Mouse (Mus musculus): ENCODE data around the gene Hmgn3.
"Not testable (repeated sequence)": the region's sequence is repeated elsewhere in the genome, so short reads cannot be mapped to it uniquely, and the experiment has no call there.

The Hmgn3 gene

DNA sequence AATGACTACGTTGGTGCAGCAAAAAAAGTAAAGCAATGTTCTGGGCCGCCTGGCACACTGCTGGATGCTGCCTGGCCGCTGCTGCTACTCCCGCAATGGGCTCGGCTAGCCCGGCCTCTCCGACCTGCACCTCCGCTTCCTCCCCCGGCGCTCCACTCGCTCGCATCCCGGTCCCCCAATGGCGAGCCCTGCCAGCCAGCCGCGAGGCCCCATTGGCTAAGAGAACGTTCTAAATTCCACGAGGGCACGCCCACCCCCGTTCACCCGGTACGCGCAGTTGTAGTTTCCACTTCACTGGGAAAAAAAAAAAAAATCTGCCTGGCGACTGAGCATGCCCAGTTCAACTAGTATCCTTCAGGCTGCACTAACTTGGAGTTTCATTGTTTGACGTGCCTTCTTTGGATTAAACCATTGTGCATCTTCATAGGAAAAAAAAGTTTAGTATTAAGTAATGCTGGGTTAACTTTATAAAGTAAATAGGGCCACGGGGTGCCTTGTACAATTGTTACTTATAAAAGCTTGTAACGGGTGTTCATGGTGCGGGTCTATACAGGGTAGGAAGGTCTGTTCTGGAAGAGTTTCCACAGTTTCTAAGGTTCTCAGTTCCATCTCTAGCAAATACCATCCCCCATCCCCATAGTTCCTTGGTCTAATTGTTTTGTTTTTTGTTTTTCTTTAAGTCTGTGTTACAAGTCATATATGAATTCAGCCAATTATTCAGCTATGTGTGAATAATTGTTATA, at the start of gene Hmgn3:
Hmgn3 (minus strand) TSS at position 240 of the 743 bp plus-strand sequence.
- peak within 1 kb of the TSS; percentile 77 for H3K4me3 ChIP-seq (replicated peaks; ENCODE audit: low read length)
- peaks cover 33% of the 10 kb centered on the region for H3K27me3 ChIP-seq (ENCODE audit: insufficient read depth, low read length)
- peaks cover 7% of the 10 kb centered on the region; the same call in 1 of the 2 replicates for H3K9me3 ChIP-seq (ENCODE audit: low read length)
- H3K36me3 ChIP-seq (ENCODE audit: insufficient read depth, low read length), result no peaks in the 10 kb centered on the region
- H3K4me1 ChIP-seq (replicated peaks; ENCODE audit: low read depth, low read length), result peaks cover 9% of the 10 kb centered on the region
- TF ChIP-seq POU5F1 (IDR thresholded peaks at IDR 0.05; ENCODE audit: borderline replicate concordance, low read length), result no peak
- TF ChIP-seq NANOG (IDR thresholded peaks at IDR 0.05; ENCODE audit: borderline replicate concordance, low read length), result no peak
- TF ChIP-seq CTCF (conservative IDR thresholded peaks at IDR 0.05; ENCODE audit: low read length), result no peak

DNA sequence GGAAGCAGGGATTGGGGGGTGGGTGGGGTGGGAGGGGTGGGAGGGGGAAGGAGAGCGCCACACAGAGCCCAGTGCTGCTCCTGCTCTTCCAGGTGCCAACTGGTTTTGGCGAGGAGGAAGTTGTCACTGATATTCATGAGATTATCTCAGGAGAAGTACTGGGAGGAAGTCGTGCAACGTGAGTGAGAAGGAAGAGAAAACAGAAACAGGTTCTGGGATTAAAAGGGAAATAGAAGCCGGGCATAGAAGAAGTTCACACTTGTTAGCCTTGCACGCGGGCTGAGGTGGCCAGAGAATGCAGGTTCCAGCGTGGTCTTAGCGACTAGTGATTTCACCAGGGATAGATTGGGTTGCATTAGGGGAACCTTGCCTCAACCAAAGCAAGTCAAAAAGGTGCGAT, 49.3 kb upstream of the Hmgn3 start:
- H3K4me1 ChIP-seq (replicated peaks; ENCODE audit: low read depth, low read length), result peaks cover 9% of the 10 kb centered on the region; the same call in 1 of the 2 replicates
- no peaks in the 10 kb centered on the region for H3K27me3 ChIP-seq (ENCODE audit: insufficient read depth, low read length)
- no peaks in the 10 kb centered on the region for H3K36me3 ChIP-seq (ENCODE audit: insufficient read depth, low read length)
- TF ChIP-seq NANOG (IDR thresholded peaks at IDR 0.05; ENCODE audit: borderline replicate concordance, low read length) (no peak), CTCF (conservative IDR thresholded peaks at IDR 0.05; ENCODE audit: low read length) (no peak), POU5F1 (IDR thresholded peaks at IDR 0.05; ENCODE audit: borderline replicate concordance, low read length) (no peak)
- no peak overlapping the region for H3K4me3 ChIP-seq (replicated peaks; ENCODE audit: low read length)
- H3K9me3 ChIP-seq (ENCODE audit: low read length), result no peaks in the 10 kb centered on the region

GRCm38 (mm10) chr9:83195007-83195406, 48.5 kb upstream of the Hmgn3 start:
- no peak overlapping the region for H3K4me3 ChIP-seq (replicated peaks; ENCODE audit: low read length)
- no peak for TF ChIP-seq POU5F1 (IDR thresholded peaks at IDR 0.05; ENCODE audit: borderline replicate concordance, low read length)
- no peak for TF ChIP-seq NANOG (IDR thresholded peaks at IDR 0.05; ENCODE audit: borderline replicate concordance, low read length)
- TF ChIP-seq CTCF (conservative IDR thresholded peaks at IDR 0.05; ENCODE audit: low read length), result no peak
- H3K9me3 ChIP-seq (ENCODE audit: low read length), result no peaks in the 10 kb centered on the region

GRCm38 (mm10) chr9:83187752-83188151, 41.3 kb upstream of the Hmgn3 start:
- Histone ChIP-seq H3K27me3 (ENCODE audit: insufficient read depth, low read length) (no peaks in the 10 kb centered on the region), H3K9me3 (ENCODE audit: low read length) (peaks cover 15% of the 10 kb centered on the region), H3K36me3 (ENCODE audit: insufficient read depth, low read length) (no peaks in the 10 kb centered on the region), H3K4me1 (replicated peaks; ENCODE audit: low read depth, low read length) (no peaks in the 10 kb centered on the region), H3K4me3 (replicated peaks; ENCODE audit: low read length) (no peak overlapping the region)
- TF ChIP-seq NANOG (IDR thresholded peaks at IDR 0.05; ENCODE audit: borderline replicate concordance, low read length) (no peak), CTCF (conservative IDR thresholded peaks at IDR 0.05; ENCODE audit: low read length) (no peak), POU5F1 (IDR thresholded peaks at IDR 0.05; ENCODE audit: borderline replicate concordance, low read length) (no peak)

More at GRCm38 (mm10) chr9:83195007-83195406, 48.5 kb upstream of the Hmgn3 start:
- Histone ChIP-seq H3K27me3 (ENCODE audit: insufficient read depth, low read length) (no peaks in the 10 kb centered on the region), H3K36me3 (ENCODE audit: insufficient read depth, low read length) (no peaks in the 10 kb centered on the region), H3K4me1 (replicated peaks; ENCODE audit: low read depth, low read length) (peaks cover 9% of the 10 kb centered on the region; the same call in 1 of the 2 replicates)

- Histone ChIP-seq H3K4me3 (replicated peaks; ENCODE audit: low read length) (peak overlapping the region; percentile 77), H3K4me1 (replicated peaks; ENCODE audit: low read depth, low read length) (peaks cover 9% of the 10 kb centered on the region), H3K27me3 (ENCODE audit: insufficient read depth, low read length) (peaks cover 33% of the 10 kb centered on the region), H3K36me3 (ENCODE audit: insufficient read depth, low read length) (no peaks in the 10 kb centered on the region), H3K9me3 (ENCODE audit: low read length) (peaks cover 7% of the 10 kb centered on the region; the same call in 1 of the 2 replicates)
- no peak for TF ChIP-seq CTCF (conservative IDR thresholded peaks at IDR 0.05; ENCODE audit: low read length)
Observed at GRCm38 (mm10) chr9:83145591-83146445, 667 bp downstream of the Hmgn3 start.

- Histone ChIP-seq H3K4me1 (replicated peaks; ENCODE audit: low read depth, low read length) (peaks cover 3% of the 10 kb centered on the region; the same call in 1 of the 2 replicates), H3K27me3 (ENCODE audit: insufficient read depth, low read length) (no peaks in the 10 kb centered on the region), H3K36me3 (ENCODE audit: insufficient read depth, low read length) (no peaks in the 10 kb centered on the region), H3K9me3 (ENCODE audit: low read length) (peaks cover 10% of the 10 kb centered on the region), H3K4me3 (replicated peaks; ENCODE audit: low read length) (no peak overlapping the region)
- TF ChIP-seq NANOG (IDR thresholded peaks at IDR 0.05; ENCODE audit: borderline replicate concordance, low read length) (no peak), POU5F1 (IDR thresholded peaks at IDR 0.05; ENCODE audit: borderline replicate concordance, low read length) (no peak), CTCF (conservative IDR thresholded peaks at IDR 0.05; ENCODE audit: low read length) (no peak)
Observed at GRCm38 (mm10) chr9:83129831-83130230, 16.7 kb downstream of the Hmgn3 start.

- Histone ChIP-seq H3K4me1 (replicated peaks; ENCODE audit: low read depth, low read length) (peaks cover 3% of the 10 kb centered on the region; the same call in 1 of the 2 replicates), H3K4me3 (replicated peaks; ENCODE audit: low read length) (no peak overlapping the region), H3K9me3 (ENCODE audit: low read length) (peaks cover 10% of the 10 kb centered on the region), H3K36me3 (ENCODE audit: insufficient read depth, low read length) (no peaks in the 10 kb centered on the region), H3K27me3 (ENCODE audit: insufficient read depth, low read length) (no peaks in the 10 kb centered on the region)
- no peak for TF ChIP-seq NANOG (IDR thresholded peaks at IDR 0.05; ENCODE audit: borderline replicate concordance, low read length)
- TF ChIP-seq CTCF (conservative IDR thresholded peaks at IDR 0.05; ENCODE audit: low read length), result no peak
- no peak for TF ChIP-seq POU5F1 (IDR thresholded peaks at IDR 0.05; ENCODE audit: borderline replicate concordance, low read length)
Observed at GRCm38 (mm10) chr9:83127840-83128239, 18.6 kb downstream of the Hmgn3 start.

- not testable (repeated sequence) for H3K9me3 ChIP-seq (ENCODE audit: low read length); H3K36me3 ChIP-seq (ENCODE audit: insufficient read depth, low read length); H3K27me3 ChIP-seq (ENCODE audit: insufficient read depth, low read length); H3K4me1 ChIP-seq (replicated peaks; ENCODE audit: low read depth, low read length); H3K4me3 ChIP-seq (replicated peaks; ENCODE audit: low read length)
Observed at GRCm38 (mm10) chr9:83126482-83126881, 20.0 kb downstream of the Hmgn3 start.

Data from E14TG2a.4 (cell line).